Mouse (Mus musculus): ENCODE measurements around the gene Gng12. TPM values are rescaled to one million over a fixed set of nuclear protein-coding genes. Genes with fewer than 3 reads are reported as not detected.
"Not testable (repeated sequence)": the region's sequence is repeated elsewhere in the genome, so short reads cannot be mapped to it uniquely, and the experiment has no call there.

Gene Gng12
- polyA plus RNA-seq, 1 experiment from 2014 or later = 26.4 TPM

DNA sequence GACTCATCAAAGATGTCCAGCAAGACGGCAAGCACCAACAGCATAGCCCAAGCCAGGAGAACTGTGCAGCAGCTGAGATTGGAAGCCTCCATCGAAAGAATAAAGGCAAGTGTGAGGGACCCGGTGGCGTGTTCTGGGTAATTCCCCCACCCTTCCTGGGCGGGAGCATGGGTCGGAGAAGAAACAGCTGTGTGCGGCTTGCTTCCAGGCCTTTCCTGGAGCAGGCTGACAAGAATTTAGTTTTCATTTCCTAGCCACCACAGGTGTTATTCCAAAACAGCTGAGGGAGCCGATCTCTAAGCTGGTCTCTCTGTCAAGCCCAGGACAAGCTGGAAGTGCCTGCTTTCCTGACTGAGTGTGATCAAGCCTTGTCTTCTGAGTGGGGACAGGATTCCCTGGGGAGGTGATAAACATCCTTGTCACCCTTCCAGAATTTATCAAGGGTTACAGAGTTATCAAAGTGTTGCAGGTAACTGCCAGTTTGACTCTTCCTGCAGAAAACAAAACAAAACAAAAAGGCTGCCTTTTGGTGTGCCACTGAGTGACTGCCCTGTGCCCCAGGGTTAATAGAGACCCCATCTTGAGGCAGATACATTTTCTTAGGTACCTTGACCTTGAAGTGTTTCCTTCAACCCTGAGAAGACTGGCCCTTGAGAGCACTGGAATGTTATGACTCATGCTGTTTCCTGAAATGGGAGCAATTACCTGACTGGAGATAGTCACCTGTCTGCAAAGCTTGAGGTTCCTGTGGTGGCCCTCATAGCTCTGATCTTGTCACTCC is 119.7 kb downstream of the Gng12 start:
- peak overlapping the region; percentile 22 for H3K27ac ChIP-seq

DNA sequence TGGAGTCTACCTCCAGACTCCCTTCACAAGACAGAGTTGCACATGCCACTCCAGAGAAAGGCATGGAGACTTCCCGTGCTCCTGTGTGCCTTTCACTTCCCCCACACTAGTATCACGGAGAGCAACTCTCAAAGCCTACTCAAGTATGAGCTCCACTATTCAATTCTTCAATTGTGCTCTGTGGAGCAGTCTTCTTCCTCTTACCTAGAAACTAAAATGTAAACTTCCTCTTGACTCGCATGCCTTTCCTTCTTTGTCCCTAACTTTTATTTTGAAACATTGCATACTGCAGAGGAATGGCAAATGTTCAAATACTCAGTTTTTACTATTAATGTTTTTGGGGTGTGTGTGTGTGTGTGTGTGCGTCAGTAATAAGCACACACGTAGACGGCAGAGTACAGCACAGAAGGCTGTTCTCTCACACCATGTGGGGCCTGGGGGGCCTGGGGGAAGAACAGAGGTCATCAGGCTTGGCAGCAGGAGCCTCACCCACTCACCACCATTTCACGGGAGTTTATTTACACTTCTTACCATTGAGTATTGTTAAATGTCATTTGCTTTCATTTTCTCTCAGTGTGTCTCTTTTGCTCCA is 120.4 kb downstream of the Gng12 start:
- WGBS (ENCODE audit: insufficient replicate concordance) = 68% methylated on average over 7 of the region's 7 CpGs
- no peak overlapping the region for H3K4me2 ChIP-seq
- H3K4me3 ChIP-seq (replicated peaks) = no peak overlapping the region
- H3K9me3 ChIP-seq (replicated peaks) = no peaks in the 10 kb centered on the region
- peak overlapping the region; percentile 22 for H3K27ac ChIP-seq
- no peak for DNase-seq
- ATAC-seq (ENCODE audit: low read depth) = no peak
- H3K36me3 ChIP-seq = no peaks in the 10 kb centered on the region
- 0 out of 2 replicates have a peak overlapping the region, but pooled peaks have one; percentile 47 for H3K9ac ChIP-seq
- H3K27me3 ChIP-seq = no peaks in the 10 kb centered on the region
- H3K4me1 ChIP-seq (replicated peaks) = peaks cover 44% of the 10 kb centered on the region

More for the DNA sequence above, 119.7 kb downstream of the Gng12 start:
- Histone ChIP-seq H3K4me1 (replicated peaks) (peaks cover 44% of the 10 kb centered on the region), H3K4me2 (no peak overlapping the region), H3K9me3 (replicated peaks) (no peaks in the 10 kb centered on the region), H3K27me3 (no peaks in the 10 kb centered on the region), H3K36me3 (no peaks in the 10 kb centered on the region), H3K9ac (peak overlapping the region; percentile 47; the same call in 1 of the 2 replicates), H3K4me3 (replicated peaks) (no peak overlapping the region)
- ATAC-seq (ENCODE audit: low read depth) (no peak), DNase-seq (no peak)
- WGBS (ENCODE audit: insufficient replicate concordance) = 59% methylated on average over 8 of the region's 8 CpGs

DNA sequence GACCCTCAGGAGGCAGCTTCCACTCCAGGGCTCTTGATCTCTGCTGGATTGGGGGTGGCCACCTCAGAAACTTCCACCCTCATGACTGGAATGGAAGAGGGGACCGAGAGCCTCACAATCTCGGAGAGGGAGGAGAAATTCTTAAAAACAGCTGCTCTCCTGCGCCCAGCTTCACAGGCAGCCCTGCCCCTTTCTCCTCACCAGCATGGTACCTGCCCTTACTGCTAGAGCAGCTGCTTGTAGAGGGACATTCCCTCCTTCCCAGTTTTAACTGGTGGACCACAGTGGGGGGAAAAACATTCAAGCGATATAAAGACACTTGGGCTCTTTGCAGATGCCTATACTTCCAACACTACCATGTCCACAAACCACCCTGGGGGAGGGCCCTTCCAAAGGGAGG is 122.2 kb downstream of the Gng12 start:
- peaks cover 38% of the 10 kb centered on the region for H3K4me1 ChIP-seq (replicated peaks)
- no peaks in the 10 kb centered on the region for H3K36me3 ChIP-seq
- 72% methylated on average over 4 of the region's 4 CpGs for WGBS (ENCODE audit: insufficient replicate concordance)
- no peak overlapping the region for H3K4me2 ChIP-seq
- ATAC-seq (ENCODE audit: low read depth) = no peak
- H3K4me3 ChIP-seq (replicated peaks) = no peak overlapping the region
- H3K9ac ChIP-seq = no peak overlapping the region
- H3K27ac ChIP-seq = no peak overlapping the region
- DNase-seq = no peak
- H3K27me3 ChIP-seq = no peaks in the 10 kb centered on the region
- no peaks in the 10 kb centered on the region for H3K9me3 ChIP-seq (replicated peaks)

DNA sequence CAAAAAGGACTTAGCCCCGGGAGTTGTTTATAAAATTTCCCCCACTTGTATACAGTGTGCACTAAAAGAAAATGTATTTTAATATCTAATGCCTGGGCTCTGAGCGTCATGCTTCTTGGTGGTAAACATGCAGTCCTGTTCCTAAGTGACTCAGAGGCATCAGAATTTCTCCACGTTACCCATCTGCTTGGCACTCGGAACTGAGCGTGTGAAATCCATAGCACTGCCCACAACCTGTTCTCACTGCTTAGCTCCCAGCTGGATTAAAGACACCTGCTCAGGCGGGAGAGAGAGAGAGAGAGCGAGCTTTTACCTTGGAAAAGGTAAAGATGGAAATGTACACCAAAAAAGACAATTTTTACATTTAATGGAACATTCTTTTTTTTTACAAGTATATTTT is 122.8 kb downstream of the Gng12 start:
- H3K4me2 ChIP-seq; H3K9me3 ChIP-seq (replicated peaks); DNase-seq; H3K27ac ChIP-seq; H3K36me3 ChIP-seq; H3K9ac ChIP-seq; H3K4me3 ChIP-seq (replicated peaks); ATAC-seq (ENCODE audit: low read depth); H3K27me3 ChIP-seq: not testable (repeated sequence)
- peaks cover 31% of the 10 kb centered on the region for H3K4me1 ChIP-seq (replicated peaks)
- WGBS (ENCODE audit: insufficient replicate concordance) = 82% methylated on average over 7 of the region's 7 CpGs

DNA sequence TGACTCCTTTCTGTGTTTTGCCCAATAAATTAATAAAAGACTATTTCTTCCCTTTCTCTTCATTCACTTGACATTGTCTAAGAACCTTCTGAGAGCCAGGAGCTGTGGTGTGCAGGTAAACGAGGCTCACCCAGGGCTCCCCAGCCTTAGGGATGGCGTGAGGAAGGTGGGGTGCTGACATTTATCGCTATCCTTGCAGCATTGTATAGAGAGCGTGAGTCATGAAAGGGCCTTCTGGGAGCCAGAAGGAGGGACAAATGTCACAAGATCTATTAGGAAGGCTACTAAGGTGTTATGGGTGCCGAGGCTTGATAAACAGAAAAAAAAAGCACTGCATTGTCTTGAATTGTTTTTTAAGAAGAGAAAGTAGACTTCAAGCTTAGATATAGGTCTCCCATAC is 125.1 kb downstream of the Gng12 start:
- whole genome bisulfite sequencing (ENCODE audit: insufficient replicate concordance) = 82% methylated on average over 5 of the region's 5 CpGs
- ATAC-seq (ENCODE audit: low read depth) (no peak), DNase-seq (no peak)
- no peaks in the 10 kb centered on the region for H3K36me3 ChIP-seq
- H3K27ac ChIP-seq = no peak overlapping the region
- H3K4me3 ChIP-seq (replicated peaks) = no peak overlapping the region
- peaks cover 8% of the 10 kb centered on the region for H3K4me1 ChIP-seq (replicated peaks)
- no peaks in the 10 kb centered on the region for H3K27me3 ChIP-seq
- H3K9me3 ChIP-seq (replicated peaks) = no peaks in the 10 kb centered on the region
- H3K9ac ChIP-seq = no peak overlapping the region
- H3K4me2 ChIP-seq = no peak overlapping the region

DNA sequence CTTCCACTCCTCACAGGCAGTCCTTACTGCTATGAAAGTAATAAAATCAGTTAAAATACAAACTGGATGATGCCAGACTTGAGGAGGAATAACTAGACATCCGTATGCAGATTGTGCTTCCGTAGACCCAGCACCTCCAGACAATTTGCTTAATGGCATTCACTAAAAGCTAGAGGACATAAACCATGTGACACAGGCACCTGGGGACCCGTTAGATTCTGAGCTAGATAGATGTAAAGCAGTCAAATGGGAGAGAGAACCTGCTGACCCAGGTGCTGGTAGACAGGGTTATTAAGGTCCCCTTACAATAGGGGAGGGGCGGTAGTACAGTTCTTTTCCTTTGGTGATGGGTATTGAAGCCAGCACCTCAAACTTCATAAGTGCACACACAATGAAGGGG is 127.5 kb downstream of the Gng12 start:
- Histone ChIP-seq H3K9me3 (replicated peaks) (no peaks in the 10 kb centered on the region), H3K27ac (no peak overlapping the region), H3K27me3 (no peaks in the 10 kb centered on the region), H3K4me3 (replicated peaks) (no peak overlapping the region), H3K4me2 (no peak overlapping the region), H3K9ac (no peak overlapping the region), H3K4me1 (replicated peaks) (peaks cover 16% of the 10 kb centered on the region), H3K36me3 (no peaks in the 10 kb centered on the region)
- WGBS (ENCODE audit: insufficient replicate concordance) = 80% methylated on average over 4 of the region's 4 CpGs
- ATAC-seq (ENCODE audit: low read depth) = no peak
- DNase-seq = no peak

DNA sequence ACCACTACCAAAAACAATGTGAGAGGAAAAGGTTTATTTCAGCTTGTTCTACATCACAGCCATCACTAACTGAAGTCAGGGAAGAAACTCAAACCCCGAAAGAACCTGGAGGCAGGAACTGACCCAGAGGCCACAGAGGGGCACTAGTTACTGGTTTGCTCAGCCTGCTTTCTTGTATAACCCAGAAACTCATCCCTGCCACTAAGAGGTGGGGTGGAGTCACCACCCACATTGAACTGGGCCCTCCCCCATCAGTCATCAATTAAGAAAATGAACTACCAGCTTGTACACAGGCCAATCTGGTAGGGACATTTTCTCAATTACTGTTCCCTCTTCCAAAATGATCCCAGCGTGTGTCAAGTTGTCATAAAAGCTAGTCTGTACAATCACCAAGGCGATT is 130.5 kb downstream of the Gng12 start:
- H3K9me3 ChIP-seq (replicated peaks) = no peaks in the 10 kb centered on the region
- H3K27me3 ChIP-seq = no peaks in the 10 kb centered on the region
- H3K9ac ChIP-seq = no peak overlapping the region
- H3K27ac ChIP-seq = no peak overlapping the region
- no peak overlapping the region for H3K4me2 ChIP-seq
- WGBS (ENCODE audit: insufficient replicate concordance) = 77% methylated on average over 3 of the region's 3 CpGs
- no peaks in the 10 kb centered on the region for H3K36me3 ChIP-seq
- DNase-seq (no peak), ATAC-seq (ENCODE audit: low read depth) (no peak)
- no peak overlapping the region for H3K4me3 ChIP-seq (replicated peaks)
- H3K4me1 ChIP-seq (replicated peaks) = peaks cover 33% of the 10 kb centered on the region

DNA sequence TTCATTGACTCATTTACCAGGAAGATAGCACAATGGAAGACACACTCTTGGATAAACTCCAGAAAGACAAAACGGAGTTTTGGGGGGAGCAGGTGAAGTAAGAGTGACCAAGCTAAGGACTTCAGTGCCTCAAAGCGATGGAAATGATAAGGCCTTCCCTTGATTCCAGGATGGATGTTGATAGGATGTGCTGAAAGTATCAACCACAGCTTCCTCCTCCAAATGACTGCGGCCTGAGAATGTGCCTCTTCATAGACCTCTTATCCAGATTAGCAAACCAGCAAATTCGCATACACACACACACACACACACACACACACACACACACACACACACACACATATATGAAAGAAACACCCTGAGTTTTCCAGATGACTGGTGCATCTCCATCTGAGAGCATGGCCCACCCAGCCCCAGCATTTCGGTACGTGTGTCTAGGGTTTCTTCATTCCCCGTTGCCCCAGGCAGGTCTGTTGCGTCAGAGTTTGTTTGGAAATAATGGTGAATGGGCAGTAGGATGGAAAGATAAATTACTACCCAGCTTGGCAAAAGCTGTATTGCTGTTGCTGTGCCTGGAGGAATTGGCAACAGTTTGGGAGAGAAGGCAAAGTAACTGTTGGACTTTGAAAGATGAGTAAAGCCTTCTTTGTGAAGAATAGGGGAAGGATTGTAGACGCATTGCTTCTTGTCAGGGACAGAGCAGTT is 131.4 kb downstream of the Gng12 start:
- H3K4me3 ChIP-seq (replicated peaks) = no peak overlapping the region
- no peak overlapping the region for H3K27ac ChIP-seq
- H3K4me2 ChIP-seq = no peak overlapping the region
- ATAC-seq (ENCODE audit: low read depth) (no peak), DNase-seq (no peak)
- H3K36me3 ChIP-seq = no peaks in the 10 kb centered on the region
- WGBS (ENCODE audit: insufficient replicate concordance) = 55% methylated on average over 9 of the region's 9 CpGs
- no peak overlapping the region for H3K9ac ChIP-seq
- no peaks in the 10 kb centered on the region for H3K27me3 ChIP-seq
- no peaks in the 10 kb centered on the region for H3K9me3 ChIP-seq (replicated peaks)
- peaks cover 33% of the 10 kb centered on the region for H3K4me1 ChIP-seq (replicated peaks)

DNA sequence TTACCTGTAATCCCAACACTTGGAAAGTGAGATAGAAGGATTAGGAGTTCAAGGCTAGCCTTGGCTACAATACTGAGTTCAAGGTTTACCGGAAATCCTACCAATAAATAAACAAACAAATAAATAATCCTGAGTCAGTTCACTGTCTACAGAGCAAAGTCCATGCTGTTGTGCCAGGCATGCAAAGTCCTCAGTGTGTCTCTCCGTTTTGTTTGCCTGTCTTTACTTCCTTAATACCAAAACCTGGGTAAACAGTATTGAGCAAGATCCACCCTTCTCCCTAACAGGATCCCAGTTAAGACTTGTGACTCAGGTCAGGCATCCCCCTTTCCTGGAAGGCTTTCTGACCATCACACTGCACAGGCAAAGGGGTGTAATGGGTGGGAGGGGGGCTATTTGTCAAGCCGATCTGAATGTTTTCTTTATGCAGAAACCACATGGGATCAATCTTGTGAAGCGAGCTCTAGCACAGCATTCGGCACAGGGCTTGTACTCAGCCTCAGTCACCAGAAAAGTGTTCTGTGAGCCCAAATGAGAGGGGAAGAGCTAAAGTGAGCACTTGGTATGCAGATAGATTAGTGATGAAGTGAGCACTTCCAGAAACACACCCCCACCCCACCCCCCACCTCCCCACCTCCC is 133.2 kb downstream of the Gng12 start:
- no peak overlapping the region for H3K4me3 ChIP-seq (replicated peaks)
- no peak overlapping the region; the same call in 1 of the 2 replicates for H3K27ac ChIP-seq
- H3K27me3 ChIP-seq = no peaks in the 10 kb centered on the region
- no peak overlapping the region for H3K9ac ChIP-seq
- ATAC-seq (ENCODE audit: low read depth) (no peak), DNase-seq (no peak)
- 51% methylated on average over 5 of the region's 5 CpGs for WGBS (ENCODE audit: insufficient replicate concordance)
- no peak overlapping the region for H3K4me2 ChIP-seq
- H3K36me3 ChIP-seq = peaks cover 7% of the 10 kb centered on the region; the same call in 1 of the 2 replicates
- H3K4me1 ChIP-seq (replicated peaks) = peaks cover 45% of the 10 kb centered on the region
- H3K9me3 ChIP-seq (replicated peaks) = no peaks in the 10 kb centered on the region

DNA sequence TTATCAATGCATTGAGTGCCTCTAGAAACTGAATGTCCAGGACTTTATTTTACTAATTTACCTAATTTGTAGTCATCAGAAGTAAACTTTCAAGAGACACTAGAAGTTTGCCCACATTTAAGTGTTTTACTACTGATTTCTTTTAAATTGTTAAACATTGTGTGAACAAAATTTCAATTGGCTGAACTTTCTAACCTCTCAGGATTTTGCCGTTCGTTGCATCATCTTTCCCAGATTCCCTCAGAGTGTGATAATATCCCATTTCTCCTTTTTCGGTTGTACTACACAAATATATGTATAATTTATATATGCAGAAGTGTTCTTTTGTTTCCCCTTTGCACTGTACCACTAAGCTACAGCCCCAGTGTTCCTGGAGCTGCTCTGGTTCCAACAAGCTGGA is 133.8 kb downstream of the Gng12 start:
- Histone ChIP-seq H3K27ac (no peak overlapping the region), H3K9ac (no peak overlapping the region), H3K27me3 (no peaks in the 10 kb centered on the region), H3K4me1 (replicated peaks) (peaks cover 47% of the 10 kb centered on the region), H3K9me3 (replicated peaks) (no peaks in the 10 kb centered on the region), H3K36me3 (peaks cover 8% of the 10 kb centered on the region; the same call in 1 of the 2 replicates), H3K4me3 (replicated peaks) (no peak overlapping the region), H3K4me2 (no peak overlapping the region)
- DNase-seq (no peak), ATAC-seq (ENCODE audit: low read depth) (no peak)
- WGBS (ENCODE audit: insufficient replicate concordance) = 51% methylated on average over 3 of the region's 3 CpGs

DNA sequence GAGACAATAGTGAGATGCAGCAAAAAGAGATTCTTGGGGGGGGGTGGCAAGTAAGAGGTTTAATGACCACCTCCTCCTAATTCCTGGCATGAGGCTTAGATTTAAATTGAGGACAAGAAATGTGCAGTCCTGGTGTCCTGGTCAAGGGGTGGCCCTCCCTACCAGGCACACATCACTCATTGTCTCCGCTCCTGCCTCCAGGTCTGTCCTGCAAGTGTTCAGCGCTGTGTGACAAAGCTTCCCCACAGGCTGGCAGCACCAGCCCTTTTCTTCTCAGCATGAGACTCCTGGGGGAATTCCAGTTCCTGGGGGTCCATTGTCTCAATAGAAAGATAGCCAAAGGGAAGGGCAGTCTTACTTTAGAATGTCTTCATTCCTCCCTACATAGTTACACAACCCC is 134.2 kb downstream of the Gng12 start:
- no peak overlapping the region for H3K9ac ChIP-seq
- H3K27me3 ChIP-seq = no peaks in the 10 kb centered on the region
- ATAC-seq (ENCODE audit: low read depth) (no peak), DNase-seq (no peak)
- no peak overlapping the region for H3K4me3 ChIP-seq (replicated peaks)
- H3K9me3 ChIP-seq (replicated peaks) = no peaks in the 10 kb centered on the region
- H3K4me2 ChIP-seq = no peak overlapping the region
- 64% methylated on average over 2 of the region's 2 CpGs for WGBS (ENCODE audit: insufficient replicate concordance)
- peaks cover 49% of the 10 kb centered on the region for H3K4me1 ChIP-seq (replicated peaks)
- H3K36me3 ChIP-seq = peaks cover 11% of the 10 kb centered on the region; the same call in 1 of the 2 replicates
- no peak overlapping the region; the same call in 1 of the 2 replicates for H3K27ac ChIP-seq

Data from liver, embryonic 13.5 days (tissue).